Mouse (Mus musculus): ENCODE results near the gene Rbbp4.

- TF ChIP-seq POLR2A (IDR thresholded peaks at IDR 0.05; ENCODE audit: control insufficient read depth, low read depth, low read length) (no peak), CTCF (IDR thresholded peaks at IDR 0.05; ENCODE audit: control insufficient read depth, insufficient read depth, insufficient replicate concordance, low read depth, low read length) (peak; percentile 100)
Measured at GRCm38 (mm10) chr4:129276453-129276865, 58.7 kb downstream of the Rbbp4 start.

Data from testis, adult 2 months (tissue).